Mouse (Mus musculus) ZHBTc4 (cell line): Measurements from ENCODE around the gene C2cd4b.

ENCODE experiments used
- DNase-seq: peaks from one replicate; pipeline ENCODE4 v3.0.0-alpha.2; 2011; ENCODE audit warnings: low read depth, low spot score

The C2cd4b gene

GRCm38 (mm10) chr9:67759163-67759955 lies at the start of gene C2cd4b:
C2cd4b (plus strand) TSS chr9:67759437.
- DNase-seq = peak; percentile 95

DNA sequence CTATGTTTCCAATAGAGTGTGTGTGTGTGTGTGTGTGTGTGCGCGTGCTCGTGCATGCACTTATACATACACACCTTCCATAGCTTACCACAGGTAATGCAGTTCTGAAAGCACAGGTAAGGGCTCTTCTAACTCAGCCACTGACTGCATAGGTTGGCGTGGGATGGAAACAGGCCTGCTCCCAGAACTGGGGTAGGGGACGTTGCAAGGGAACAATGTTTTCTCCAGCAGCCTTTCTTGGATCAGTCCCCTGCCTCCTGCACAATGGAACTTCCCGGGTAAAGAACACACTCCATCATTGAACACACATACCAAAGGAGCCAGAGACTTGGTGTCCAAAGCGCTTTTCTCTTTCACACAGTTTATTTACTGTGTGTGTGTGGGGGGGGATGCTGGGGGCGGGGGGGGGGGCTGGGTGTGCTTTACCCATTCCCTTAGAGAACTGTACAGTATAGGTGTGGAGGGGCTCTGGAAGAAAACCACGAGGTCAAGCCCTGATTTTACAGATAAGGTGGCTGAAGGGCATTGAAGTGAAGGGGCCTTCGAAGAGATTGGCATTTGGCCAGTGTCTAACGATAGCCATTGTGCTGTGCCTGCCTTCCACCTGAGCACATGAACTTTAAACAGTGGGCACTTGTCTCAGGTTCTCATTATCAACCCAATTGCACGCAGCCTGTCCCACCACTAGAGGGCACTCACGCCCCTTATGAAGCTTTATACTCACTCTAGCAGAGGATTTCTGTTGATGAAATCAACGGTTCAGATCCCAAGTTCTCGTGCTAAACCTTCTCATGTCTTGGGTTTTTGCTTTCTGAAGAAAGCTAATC lies 48.0 kb upstream of the C2cd4b start:
- peak; percentile 83 for DNase-seq

- no peak for DNase-seq
Measured at GRCm38 (mm10) chr9:67712146-67712545, 47.1 kb upstream of the C2cd4b start.

GRCm38 (mm10) chr9:67717081-67717480 lies 42.2 kb upstream of the C2cd4b start:
- no peak for DNase-seq

DNA sequence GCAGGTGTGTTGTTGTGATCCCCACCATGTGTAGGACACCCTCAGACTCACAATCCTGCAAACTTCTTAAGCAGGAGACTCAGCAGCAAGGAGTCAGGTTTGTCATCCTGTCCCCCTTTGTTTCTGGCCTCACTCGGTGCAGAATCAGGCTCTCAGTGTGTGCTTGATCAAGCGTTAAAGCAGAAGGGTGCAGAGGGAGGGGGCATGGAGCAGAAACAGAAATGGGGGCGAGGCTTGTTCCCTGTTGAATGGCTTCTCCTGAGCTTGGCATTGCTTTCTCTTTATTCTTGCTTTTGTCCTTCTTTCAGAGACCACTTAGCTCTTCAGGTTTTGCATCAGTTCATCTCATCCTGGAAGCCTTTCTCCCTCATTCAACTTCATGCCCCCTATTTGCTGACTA lies 40.6 kb upstream of the C2cd4b start:
- DNase-seq = no peak

DNA sequence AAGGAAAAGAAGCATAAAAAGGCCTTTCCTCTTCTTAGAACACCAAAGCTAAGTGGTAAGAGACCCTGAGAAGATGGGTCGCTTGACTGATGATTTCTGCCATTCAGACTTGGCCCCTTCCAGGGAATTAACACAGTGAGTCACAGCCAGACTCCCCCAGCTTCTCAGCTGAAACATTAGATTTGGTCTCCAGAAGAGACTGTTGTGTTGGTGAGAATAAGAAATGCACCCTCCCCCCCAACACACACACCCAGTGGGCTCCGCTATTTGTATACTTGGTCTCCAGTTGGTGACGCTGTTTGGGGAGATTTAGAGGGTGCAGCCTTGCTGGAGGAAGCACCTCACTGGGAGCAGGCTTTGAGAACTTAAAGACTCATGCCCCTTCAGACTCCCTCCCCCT lies 39.1 kb upstream of the C2cd4b start:
- DNase-seq = no peak

GRCm38 (mm10) chr9:67722378-67722777 lies 36.9 kb upstream of the C2cd4b start:
- no peak for DNase-seq

GRCm38 (mm10) chr9:67725196-67725595 lies 34.0 kb upstream of the C2cd4b start:
- no peak for DNase-seq

- DNase-seq = peak; percentile 21
Measured at GRCm38 (mm10) chr9:67733716-67734115, 25.5 kb upstream of the C2cd4b start.

DNA sequence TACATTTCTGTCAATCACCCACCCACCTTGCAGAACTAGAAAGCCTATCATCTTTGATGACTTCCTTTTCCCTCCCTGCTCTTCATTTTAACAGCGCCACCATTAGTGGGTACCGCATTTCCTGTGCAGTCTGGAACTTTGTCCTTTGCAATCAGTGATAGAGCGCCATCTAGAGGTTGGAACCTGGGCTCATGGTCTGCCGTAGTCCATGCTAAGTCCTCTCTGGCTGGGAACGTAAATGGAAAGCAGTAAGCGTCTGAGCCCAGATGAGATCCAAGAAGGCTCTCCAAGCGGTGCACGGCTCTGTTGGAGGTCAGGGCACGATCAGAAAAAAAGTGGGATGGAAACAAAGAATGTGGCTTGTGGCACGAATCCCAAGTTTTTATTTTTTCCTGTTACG lies 23.8 kb upstream of the C2cd4b start:
- DNase-seq = peak; percentile 86

- DNase-seq = no peak
Measured at GRCm38 (mm10) chr9:67741256-67741655, 18.0 kb upstream of the C2cd4b start.

DNA sequence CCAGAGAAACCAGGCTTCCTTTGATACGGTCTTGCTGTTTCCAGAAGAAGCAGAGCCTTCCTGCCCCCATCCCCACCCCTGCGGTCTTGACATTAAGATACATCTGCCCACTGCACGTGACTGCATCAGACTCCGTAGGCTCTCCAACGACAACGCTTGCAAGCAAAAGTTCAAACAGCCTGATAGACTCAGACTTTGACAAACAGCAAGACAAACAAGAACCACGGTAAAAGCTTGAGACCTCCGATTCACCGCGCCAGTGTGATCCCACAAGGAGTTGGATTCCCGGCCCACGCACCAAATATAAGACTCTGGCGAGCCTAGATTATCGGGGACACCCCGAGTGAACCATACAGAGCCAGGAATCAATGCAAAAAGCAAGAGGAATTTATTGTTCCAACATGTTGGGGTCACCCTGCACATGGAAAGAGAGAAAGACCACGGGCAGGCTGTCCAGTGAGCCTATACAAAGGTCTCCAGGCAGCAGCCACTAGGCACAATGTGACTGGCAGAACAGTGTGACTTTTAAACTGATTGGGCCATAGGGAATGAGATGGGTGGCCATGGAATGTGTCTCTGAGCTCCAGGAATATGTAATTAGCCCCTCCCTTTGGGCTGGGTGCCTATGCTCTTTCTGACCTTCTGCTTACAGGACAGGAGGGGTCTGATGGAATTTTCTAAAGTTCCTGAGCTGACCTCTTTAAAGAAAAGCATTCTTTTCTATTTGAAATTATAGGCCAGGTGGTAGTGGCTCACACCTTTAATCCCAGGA lies 5.6 kb upstream of the C2cd4b start:
- DNase-seq = peak; percentile 94

GRCm38 (mm10) chr9:67754713-67755112 lies 4.5 kb upstream of the C2cd4b start:
- no peak for DNase-seq

DNA sequence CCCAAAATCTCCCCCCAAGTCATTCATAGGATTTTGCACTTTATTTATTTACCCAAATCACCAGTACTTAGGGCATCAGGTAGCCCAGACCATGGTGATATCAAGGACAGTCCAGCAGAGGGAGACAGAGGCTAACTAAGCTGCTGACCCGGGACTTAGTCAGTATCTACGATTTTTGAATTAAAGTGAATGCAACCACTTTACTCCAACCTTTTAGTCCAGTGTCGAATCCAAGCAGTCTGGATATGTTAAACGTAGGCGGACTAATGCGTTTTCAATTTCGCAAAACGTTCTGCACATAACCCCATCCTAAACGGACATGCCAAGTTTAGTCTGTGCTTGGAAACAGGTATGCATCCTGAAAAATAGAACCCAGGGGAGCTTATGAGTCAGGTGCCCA lies 551 bp upstream of the C2cd4b start:
- peak; percentile 79 for DNase-seq

GRCm38 (mm10) chr9:67759956-67760764 lies 923 bp downstream of the C2cd4b start:
- DNase-seq = peak; percentile 84

DNA sequence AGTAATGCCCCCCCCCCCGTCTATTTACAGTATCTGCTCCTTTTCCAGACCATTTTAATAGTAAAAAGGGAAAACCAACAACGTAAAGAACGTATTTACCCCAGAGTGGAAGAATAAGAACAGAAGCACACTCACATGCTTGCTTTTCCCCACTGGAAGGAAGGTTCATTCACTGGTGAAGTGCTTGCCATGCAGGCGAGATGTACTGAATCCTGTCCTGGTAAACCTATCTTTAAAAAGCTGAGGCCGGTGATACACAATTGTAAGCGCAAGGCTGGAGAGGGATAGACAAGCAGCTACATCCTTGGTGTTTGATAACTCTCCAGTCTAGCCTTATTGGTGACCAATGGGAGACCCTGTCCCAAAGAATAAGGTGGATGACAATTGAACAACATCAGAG lies 1.8 kb downstream of the C2cd4b start:
- no peak for DNase-seq

DNA sequence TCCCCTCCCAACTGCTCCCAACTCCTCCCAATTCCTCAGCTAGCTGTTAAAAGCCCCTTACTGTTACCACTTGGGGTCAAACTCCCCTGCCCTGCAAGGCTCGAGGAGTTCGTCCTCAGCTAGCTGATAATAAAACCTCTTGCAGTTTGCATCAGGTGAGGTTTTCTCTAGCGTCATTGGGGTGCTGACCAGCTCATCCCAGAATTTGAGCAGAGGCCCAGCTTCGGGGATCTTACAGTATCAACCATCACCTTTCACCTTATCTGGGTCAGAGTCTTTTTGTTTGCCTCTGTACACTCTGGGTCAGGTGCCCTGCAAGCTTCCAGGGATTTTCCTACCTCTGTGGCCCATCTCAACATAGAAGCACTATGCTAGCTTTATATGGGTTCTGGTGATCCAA lies 4.1 kb downstream of the C2cd4b start:
- no peak for DNase-seq

- DNase-seq = no peak
Measured at GRCm38 (mm10) chr9:67766405-67766804, 7.2 kb downstream of the C2cd4b start.

GRCm38 (mm10) chr9:67766948-67767347 lies 7.7 kb downstream of the C2cd4b start:
- peak; percentile 89 for DNase-seq

GRCm38 (mm10) chr9:67768843-67769242 lies 9.6 kb downstream of the C2cd4b start:
- DNase-seq = no peak

DNA sequence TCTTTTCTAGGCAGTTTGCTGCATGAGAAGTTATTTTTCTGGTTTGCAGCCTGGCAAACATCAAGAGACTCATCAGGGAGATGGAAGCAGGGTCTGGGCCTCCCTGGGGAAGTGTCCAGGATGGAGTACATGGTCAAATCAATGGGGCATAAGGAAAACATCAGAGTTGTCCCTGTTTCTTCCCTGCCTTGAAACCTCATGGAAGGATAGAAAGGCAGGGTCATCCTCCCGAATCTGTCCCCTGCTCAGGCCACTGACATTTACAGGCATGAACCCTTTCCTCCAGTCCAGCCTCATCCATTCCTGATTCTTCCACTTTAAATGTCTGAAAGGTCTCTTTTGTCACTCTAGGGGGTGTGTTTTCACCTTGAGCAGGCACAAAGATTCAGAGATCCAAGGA lies 10.2 kb downstream of the C2cd4b start:
- DNase-seq = peak; percentile 53
